Mouse (Mus musculus) myocyte (in vitro differentiated cells): ENCODE data around the gene Dnaja4. TPM values are rescaled to one million over a fixed set of nuclear protein-coding genes. Genes with fewer than 3 reads are reported as not detected.

Experiments
- H3K27me3 ChIP-seq: one replicate; pipeline ENCODE4 v1.6.1; 2011; ENCODE audit not compliant: control insufficient read depth, insufficient read depth, insufficient read length
- H3K36me3 ChIP-seq: one replicate; pipeline ENCODE4 v1.6.1; 2011; ENCODE audit not compliant: control insufficient read depth, insufficient read depth
- H3K4me2 ChIP-seq: one replicate; pipeline ENCODE4 v1.6.1; 2011; ENCODE audit warnings: low read depth, control low read depth
- H3K4me3 ChIP-seq: one replicate; pipeline ENCODE4 v1.5.1; 2011; ENCODE audit warnings: mild to moderate bottlenecking, control low read depth, moderate library complexity
- H3K79me2 ChIP-seq: one replicate; pipeline ENCODE4 v1.6.1; 2011; ENCODE audit not compliant: control insufficient read depth, insufficient read depth
- H3ac ChIP-seq: one replicate; pipeline ENCODE4 v1.6.1; 2011; ENCODE audit not compliant: control insufficient read depth, insufficient read length
- CEBPB ChIP-seq: IDR thresholded peaks from 2 replicates; pipeline ENCODE4 v1.6.1; 2011; ENCODE audit warnings: mild to moderate bottlenecking, moderate library complexity; ENCODE audit not compliant: poor library complexity, insufficient read depth, severe bottlenecking
- E2F4 ChIP-seq: IDR thresholded peaks from one replicate; pipeline ENCODE4 v1.6.1; 2011; ENCODE audit warnings: mild to moderate bottlenecking, control low read depth, moderate library complexity; ENCODE audit not compliant: insufficient read depth
- MAX ChIP-seq: IDR thresholded peaks from one replicate; pipeline ENCODE4 v1.6.1; 2011; ENCODE audit warnings: low read depth, mild to moderate bottlenecking, control low read depth
- MYOD1 ChIP-seq, 3 experiments: IDR thresholded peaks; one replicate each; pipeline ENCODE4 v1.6.1; 2011; ENCODE audit warnings: control low read depth in 2 of 3, low read depth in 2 of 3, mild to moderate bottlenecking in 2 of 3, moderate library complexity in 1 of 3; ENCODE audit not compliant: insufficient read length in 2 of 3, control insufficient read depth in 1 of 3
- MYOG ChIP-seq, 3 experiments: IDR thresholded peaks; one replicate each; pipeline ENCODE4 v1.6.1; 2011; ENCODE audit warnings: control low read depth in 2 of 3, low read depth in 2 of 3, mild to moderate bottlenecking in 2 of 3; ENCODE audit not compliant: insufficient read length in 2 of 3, control insufficient read depth in 1 of 3, insufficient read depth in 1 of 3
- POLR2A ChIP-seq: IDR thresholded peaks from one replicate; pipeline ENCODE4 v1.6.1; 2011; ENCODE audit warnings: low read depth, mild to moderate bottlenecking, control low read depth, moderate library complexity; ENCODE audit not compliant: insufficient read length
- POLR2AphosphoS2 ChIP-seq: IDR thresholded peaks from one replicate; pipeline ENCODE4 v1.6.1; 2011; ENCODE audit warnings: low read depth, control low read depth; ENCODE audit not compliant: insufficient read length
- REST ChIP-seq: IDR thresholded peaks from one replicate; pipeline ENCODE4 v1.6.1; 2011; ENCODE audit warnings: mild to moderate bottlenecking, control low read depth, moderate library complexity; ENCODE audit not compliant: insufficient read depth, insufficient read length
- SRF ChIP-seq: IDR thresholded peaks from one replicate; pipeline ENCODE4 v1.6.1; 2011; ENCODE audit warnings: low read depth; ENCODE audit not compliant: control insufficient read depth, insufficient read length
- TCF12 ChIP-seq: IDR thresholded peaks from one replicate; pipeline ENCODE4 v1.6.1; 2011; ENCODE audit warnings: mild to moderate bottlenecking, control low read depth; ENCODE audit not compliant: poor library complexity, insufficient read depth, severe bottlenecking
- TCF3 ChIP-seq: IDR thresholded peaks from one replicate; pipeline ENCODE4 v1.6.1; 2011; ENCODE audit warnings: low read depth, control low read depth; ENCODE audit not compliant: insufficient read length
- USF1 ChIP-seq: IDR thresholded peaks from one replicate; pipeline ENCODE4 v1.6.1; 2011; ENCODE audit warnings: low read depth, mild to moderate bottlenecking, control low read depth, moderate library complexity
- polyA plus RNA-seq: library from polyadenylated mRNA; unstranded; fragments of >200 nt; fragmentation: generic; extraction: Trizol; gene quantifications from one replicate; pipeline ENCODE4 v1.2.1, GENCODE M21; 2012; ENCODE audit warnings: missing spikeins

Dnaja4 gene
- polyA plus RNA-seq, 1 experiment: 11.7 TPM

DNA sequence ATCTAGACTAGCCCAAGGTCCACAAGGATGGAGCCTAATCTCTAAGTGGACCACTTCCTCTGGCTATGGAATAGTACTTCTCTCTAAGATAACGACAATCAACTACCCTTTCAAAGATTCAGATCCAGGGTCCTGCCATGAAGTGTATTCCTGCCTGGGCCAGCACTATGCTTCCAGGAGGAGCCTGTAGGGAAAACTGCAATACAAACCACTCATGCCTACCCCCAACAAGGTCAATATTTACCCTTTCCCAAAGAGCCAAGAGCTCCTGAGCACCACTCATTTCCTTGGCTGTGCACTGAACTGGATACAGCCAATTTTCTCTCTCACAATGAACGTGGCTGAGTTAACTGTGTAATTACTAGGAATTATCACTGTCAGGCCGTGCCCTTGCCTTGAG lies 18.9 kb downstream of the Dnaja4 start:
- Histone ChIP-seq H3K27me3 (no peaks in the 10 kb centered on the region), H3K4me2 (no peak overlapping the region), H3ac (no peak overlapping the region), H3K36me3 (peaks cover 40% of the 10 kb centered on the region), H3K79me2 (no peaks in the 10 kb centered on the region), H3K4me3 (no peak overlapping the region)
- TF ChIP-seq REST (no peak), MYOD1 (IDR thresholded peaks at IDR 0.05; ENCODE audit: control insufficient read depth in 1 of 3, insufficient read length in 2 of 3, low read depth in 2 of 3) (no peak), MAX (no peak), MYOG (IDR thresholded peaks at IDR 0.05; ENCODE audit: control insufficient read depth in 1 of 3, insufficient read depth in 1 of 3, insufficient read length in 2 of 3, low read depth in 2 of 3) (no peak), CEBPB (no peak), POLR2AphosphoS2 (no peak), POLR2A (no peak), E2F4 (no peak), USF1 (no peak), TCF3 (no peak)

GRCm38 (mm10) chr9:54722156-54722555 lies 23.5 kb downstream of the Dnaja4 start:
- Histone ChIP-seq H3K27me3 (no peaks in the 10 kb centered on the region), H3K4me2 (no peak overlapping the region), H3K79me2 (no peaks in the 10 kb centered on the region), H3K4me3 (no peak overlapping the region), H3ac (no peak overlapping the region), H3K36me3 (peaks cover 37% of the 10 kb centered on the region)
- TF ChIP-seq E2F4: no peak

- Histone ChIP-seq H3K4me3 (no peak overlapping the region), H3K79me2 (no peaks in the 10 kb centered on the region), H3K4me2 (no peak overlapping the region), H3K36me3 (peaks cover 39% of the 10 kb centered on the region), H3ac (no peak overlapping the region), H3K27me3 (no peaks in the 10 kb centered on the region)
- no peak for TF ChIP-seq MAX
- TF ChIP-seq CEBPB: no peak
- no peak for TF ChIP-seq REST
- TF ChIP-seq MYOG (IDR thresholded peaks at IDR 0.05; ENCODE audit: control insufficient read depth in 1 of 3, insufficient read depth in 1 of 3, insufficient read length in 2 of 3, low read depth in 2 of 3): no peak
- no peak for TF ChIP-seq USF1
- no peak for TF ChIP-seq MYOD1 (IDR thresholded peaks at IDR 0.05; ENCODE audit: control insufficient read depth in 1 of 3, insufficient read length in 2 of 3, low read depth in 2 of 3)
- TF ChIP-seq TCF3: no peak
- TF ChIP-seq POLR2AphosphoS2: no peak
- TF ChIP-seq E2F4: no peak
- no peak for TF ChIP-seq TCF12
- TF ChIP-seq SRF: no peak
- TF ChIP-seq POLR2A: no peak
These were observed 23.9 kb downstream of the Dnaja4 start for GRCm38 (mm10) chr9:54722596-54722995.

GRCm38 (mm10) chr9:54726315-54726714 lies 27.6 kb downstream of the Dnaja4 start:
- Histone ChIP-seq H3K27me3 (no peaks in the 10 kb centered on the region), H3K4me3 (no peak overlapping the region), H3ac (no peak overlapping the region), H3K36me3 (peaks cover 30% of the 10 kb centered on the region), H3K79me2 (peaks cover 6% of the 10 kb centered on the region), H3K4me2 (no peak overlapping the region)
- no peak for TF ChIP-seq USF1
- no peak for TF ChIP-seq MYOG (IDR thresholded peaks at IDR 0.05; ENCODE audit: control insufficient read depth in 1 of 3, insufficient read depth in 1 of 3, insufficient read length in 2 of 3, low read depth in 2 of 3)
- no peak for TF ChIP-seq TCF12
- no peak for TF ChIP-seq REST
- no peak for TF ChIP-seq POLR2A
- no peak for TF ChIP-seq TCF3
- no peak for TF ChIP-seq SRF
- TF ChIP-seq POLR2AphosphoS2: no peak
- no peak for TF ChIP-seq MYOD1 (IDR thresholded peaks at IDR 0.05; ENCODE audit: control insufficient read depth in 1 of 3, insufficient read length in 2 of 3, low read depth in 2 of 3)
- TF ChIP-seq CEBPB: no peak
- no peak for TF ChIP-seq E2F4
- TF ChIP-seq MAX: no peak

- no peak overlapping the region for H3ac ChIP-seq
- H3K36me3 ChIP-seq: peaks cover 18% of the 10 kb centered on the region
- H3K79me2 ChIP-seq: peaks cover 35% of the 10 kb centered on the region
- H3K4me2 ChIP-seq: no peak overlapping the region
- no peaks in the 10 kb centered on the region for H3K27me3 ChIP-seq
- no peak overlapping the region for H3K4me3 ChIP-seq
- TF ChIP-seq CEBPB (no peak), SRF (no peak), MYOD1 (IDR thresholded peaks at IDR 0.05; ENCODE audit: control insufficient read depth in 1 of 3, insufficient read length in 2 of 3, low read depth in 2 of 3) (no peak)
These were observed 33.4 kb downstream of the Dnaja4 start for GRCm38 (mm10) chr9:54732122-54732521.
